Mouse (Mus musculus) kidney, adult 11 months (tissue): ENCODE data around the gene Psmc2.

Experiments used
- DNase-seq: peaks from one replicate; pipeline ENCODE4 v3.0.0; 2022

The Psmc2 gene

GRCm38 (mm10) chr5:21785053-21785452 is at the start of gene Psmc2, which contains the start of gene Dnajc2:
TSS of gene Psmc2 (plus strand) at chr5:21785283.
TSS of gene Dnajc2 (minus strand) at chr5:21785251.
- peak; percentile 89 for DNase-seq

- DNase-seq, result peak; percentile 67
Measured at GRCm38 (mm10) chr5:21735584-21735983, 49.5 kb upstream of the Psmc2 start.

GRCm38 (mm10) chr5:21736046-21736445 is 49.0 kb upstream of the Psmc2 start:
- DNase-seq, result no peak

GRCm38 (mm10) chr5:21736956-21737585 is 48.0 kb upstream of the Psmc2 start, which contains the start of gene Pmpcb:
TSS of gene Pmpcb (plus strand) at chr5:21737141.
- DNase-seq, result peak; percentile 85

GRCm38 (mm10) chr5:21737620-21738019 is 47.5 kb upstream of the Psmc2 start:
- DNase-seq, result no peak

GRCm38 (mm10) chr5:21739120-21739519 is 46.0 kb upstream of the Psmc2 start:
- DNase-seq, result peak; percentile 86

- DNase-seq, result no peak
Measured at GRCm38 (mm10) chr5:21739881-21740280, 45.2 kb upstream of the Psmc2 start.

- no peak for DNase-seq
Measured at GRCm38 (mm10) chr5:21743606-21744005, 41.5 kb upstream of the Psmc2 start.

- DNase-seq, result no peak
Measured at GRCm38 (mm10) chr5:21744651-21745050, 40.4 kb upstream of the Psmc2 start.

- DNase-seq, result no peak
Measured at GRCm38 (mm10) chr5:21745966-21746365, 39.1 kb upstream of the Psmc2 start.

- DNase-seq, result no peak
Measured at GRCm38 (mm10) chr5:21768506-21768905, 16.6 kb upstream of the Psmc2 start.

- no peak for DNase-seq
Measured at GRCm38 (mm10) chr5:21769841-21770240, 15.2 kb upstream of the Psmc2 start.

- DNase-seq, result no peak
Measured at GRCm38 (mm10) chr5:21776491-21776890, 8.6 kb upstream of the Psmc2 start.

- peak; percentile 8 for DNase-seq
Measured at GRCm38 (mm10) chr5:21784161-21785052, 676 bp upstream of the Psmc2 start.

GRCm38 (mm10) chr5:21785776-21786175 is 693 bp downstream of the Psmc2 start:
- no peak for DNase-seq

- DNase-seq, result peak; percentile 87
Measured at GRCm38 (mm10) chr5:21786258-21787185, 1.4 kb downstream of the Psmc2 start.

GRCm38 (mm10) chr5:21787186-21788105 is 2.4 kb downstream of the Psmc2 start:
- DNase-seq, result no peak

GRCm38 (mm10) chr5:21789061-21789460 is 4.0 kb downstream of the Psmc2 start:
- DNase-seq, result no peak

GRCm38 (mm10) chr5:21792166-21792565 is 7.1 kb downstream of the Psmc2 start:
- no peak for DNase-seq

GRCm38 (mm10) chr5:21802907-21803306 is 17.8 kb downstream of the Psmc2 start:
- DNase-seq, result no peak

GRCm38 (mm10) chr5:21803691-21804188 is 18.7 kb downstream of the Psmc2 start:
- DNase-seq, result no peak

- DNase-seq, result no peak
Measured at GRCm38 (mm10) chr5:21804837-21805236, 19.8 kb downstream of the Psmc2 start.
